Mouse (Mus musculus): ENCODE measurements around the gene Timm8b. TPM values are rescaled to one million over a fixed set of nuclear protein-coding genes. Genes with fewer than 3 reads are reported as not detected.
"Not testable (repeated sequence)": the region's sequence is repeated elsewhere in the genome, so short reads cannot be mapped to it uniquely, and the experiment has no call there.

Gene Timm8b
- polyA plus RNA-seq, 1 experiment from 2014 or later = 193 TPM

DNA sequence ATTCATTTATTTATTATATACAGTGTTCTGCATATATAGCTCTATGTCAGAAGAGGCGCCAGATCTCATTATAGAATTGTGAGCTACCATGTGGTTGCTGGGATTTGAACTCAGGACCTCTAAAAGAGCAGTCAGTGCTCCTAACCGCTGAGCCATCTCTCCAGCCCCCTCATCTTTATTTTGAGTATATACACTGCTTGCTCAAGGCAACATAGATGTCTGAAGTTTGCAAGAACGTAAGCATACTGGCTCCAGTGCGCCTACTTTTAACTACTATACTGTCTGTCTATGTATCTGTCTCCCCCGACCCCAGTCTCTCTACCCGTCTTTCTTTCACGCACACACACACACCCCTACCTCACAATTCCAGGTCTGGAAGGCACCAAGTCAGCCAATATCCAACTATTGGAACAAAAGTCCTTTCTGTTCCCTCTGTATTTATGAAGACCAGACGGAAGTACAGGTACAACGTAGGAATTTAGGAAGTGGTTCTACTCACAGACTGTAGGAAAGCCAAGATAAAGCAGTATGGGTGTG lies 14.2 kb downstream of the Timm8b start:
- Histone ChIP-seq H3K9ac (ENCODE audit: low read length) (no peak overlapping the region), H3K4me2 (ENCODE audit: low read depth, low read length) (peak overlapping the region; percentile 62), H3K27ac (ENCODE audit: low read length) (no peak overlapping the region), H3K9me3 (ENCODE audit: control insufficient read depth, low read length) (no peaks in the 10 kb centered on the region), H3K4me1 (replicated peaks; ENCODE audit: control insufficient read depth, insufficient read depth, low read length) (peaks cover 7% of the 10 kb centered on the region), H3K4me3 (ENCODE audit: low read length) (peak overlapping the region; percentile 99), H3K36me3 (ENCODE audit: control insufficient read depth, insufficient read depth, low read length) (peaks cover 15% of the 10 kb centered on the region), H3K27me3 (ENCODE audit: control insufficient read depth, insufficient read depth, low read depth, low read length) (no peaks in the 10 kb centered on the region)
- no peak for ATAC-seq (ENCODE audit: low read depth)
- 56% methylated on average over 9 of the region's 9 CpGs for WGBS

DNA sequence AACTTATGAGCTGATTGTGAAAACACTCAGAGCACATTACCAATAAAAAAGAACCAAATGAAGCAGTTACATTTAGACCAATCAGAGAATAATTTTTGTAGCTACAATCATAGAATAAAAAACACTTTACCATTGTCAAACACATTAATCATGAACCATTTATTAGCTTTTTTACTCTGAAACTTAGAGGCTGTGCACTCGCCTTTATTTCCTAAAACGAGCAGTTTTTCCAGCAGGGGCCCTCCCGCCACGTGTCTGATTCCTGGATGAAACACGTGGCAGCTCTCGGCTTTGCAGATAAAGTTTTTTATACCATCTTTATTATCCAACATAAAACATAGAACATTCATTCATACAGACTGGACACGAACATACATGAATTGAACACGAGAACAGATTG lies 27.2 kb downstream of the Timm8b start:
- H3K4me2 ChIP-seq (ENCODE audit: low read depth, low read length); H3K27ac ChIP-seq (ENCODE audit: low read length); ATAC-seq (ENCODE audit: low read depth); H3K9me3 ChIP-seq (ENCODE audit: control insufficient read depth, low read length); H3K9ac ChIP-seq (ENCODE audit: low read length); H3K4me3 ChIP-seq (ENCODE audit: low read length); H3K27me3 ChIP-seq (ENCODE audit: control insufficient read depth, insufficient read depth, low read depth, low read length); H3K4me1 ChIP-seq (replicated peaks; ENCODE audit: control insufficient read depth, insufficient read depth, low read length): not testable (repeated sequence)
- 88% methylated on average over 6 of the region's 8 CpGs for WGBS
- H3K36me3 ChIP-seq (ENCODE audit: control insufficient read depth, insufficient read depth, low read length) = peaks cover 14% of the 10 kb centered on the region

DNA sequence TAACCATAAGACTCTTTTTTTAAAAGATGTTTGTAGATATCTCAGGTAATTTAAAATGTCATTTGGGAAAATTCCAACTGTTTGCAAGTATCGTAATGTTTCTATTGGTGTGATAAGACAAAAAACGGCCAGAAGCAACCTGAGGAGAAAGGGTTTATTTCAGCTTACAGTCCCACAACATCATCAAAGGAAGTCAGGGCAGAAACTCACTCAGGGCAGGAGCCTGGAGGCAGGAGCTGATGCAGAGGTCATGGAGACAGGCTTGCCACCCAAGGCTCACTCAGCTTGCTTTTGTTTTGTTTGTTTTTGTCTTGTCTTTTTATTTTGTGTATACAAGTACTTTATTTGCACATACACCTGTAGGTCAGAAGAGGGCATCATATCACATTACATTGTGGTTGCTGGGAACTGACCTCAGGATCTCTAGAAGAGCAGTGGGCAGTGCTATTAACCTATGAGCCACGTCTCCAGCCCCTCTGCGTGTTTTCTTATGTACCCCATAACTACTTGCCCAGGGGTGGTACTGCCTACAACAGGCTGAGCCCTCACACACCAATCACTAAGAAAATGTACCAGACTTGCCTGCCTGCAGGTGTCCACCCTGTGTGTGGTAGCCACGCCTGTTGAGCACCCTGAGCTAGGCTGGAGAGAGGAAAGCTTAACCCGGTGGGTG lies 28.4 kb downstream of the Timm8b start:
- Histone ChIP-seq H3K4me2 (ENCODE audit: low read depth, low read length) (no peak overlapping the region), H3K27ac (ENCODE audit: low read length) (no peak overlapping the region), H3K36me3 (ENCODE audit: control insufficient read depth, insufficient read depth, low read length) (peaks cover 17% of the 10 kb centered on the region), H3K9ac (ENCODE audit: low read length) (no peak overlapping the region), H3K9me3 (ENCODE audit: control insufficient read depth, low read length) (no peaks in the 10 kb centered on the region), H3K4me3 (ENCODE audit: low read length) (no peak overlapping the region), H3K27me3 (ENCODE audit: control insufficient read depth, insufficient read depth, low read depth, low read length) (no peaks in the 10 kb centered on the region), H3K4me1 (replicated peaks; ENCODE audit: control insufficient read depth, insufficient read depth, low read length) (no peaks in the 10 kb centered on the region)
- WGBS = 85% methylated on average over 6 of the region's 6 CpGs
- no peak for ATAC-seq (ENCODE audit: low read depth)

DNA sequence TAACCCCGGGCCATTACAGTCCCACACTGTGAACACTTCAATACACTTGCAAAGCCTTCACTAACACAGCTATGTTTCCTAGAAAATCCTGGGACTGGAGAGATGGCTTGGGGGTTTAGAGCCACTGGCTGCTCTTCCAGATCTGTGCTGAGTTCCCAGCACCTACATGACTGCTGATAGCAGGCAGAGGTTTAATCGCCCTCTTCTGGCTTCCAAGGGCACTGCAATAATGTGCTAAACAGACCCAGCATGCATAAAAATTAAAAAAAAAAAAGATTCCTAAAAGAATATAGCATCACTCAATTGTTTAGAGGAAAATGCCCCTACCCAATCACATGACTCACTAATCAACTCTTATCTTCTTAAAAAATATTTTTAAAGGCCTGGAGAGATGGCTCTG lies 29.3 kb downstream of the Timm8b start:
- no peak overlapping the region for H3K9ac ChIP-seq (ENCODE audit: low read length)
- 58% methylated on average over 2 of the region's 2 CpGs for whole genome bisulfite sequencing

DNA sequence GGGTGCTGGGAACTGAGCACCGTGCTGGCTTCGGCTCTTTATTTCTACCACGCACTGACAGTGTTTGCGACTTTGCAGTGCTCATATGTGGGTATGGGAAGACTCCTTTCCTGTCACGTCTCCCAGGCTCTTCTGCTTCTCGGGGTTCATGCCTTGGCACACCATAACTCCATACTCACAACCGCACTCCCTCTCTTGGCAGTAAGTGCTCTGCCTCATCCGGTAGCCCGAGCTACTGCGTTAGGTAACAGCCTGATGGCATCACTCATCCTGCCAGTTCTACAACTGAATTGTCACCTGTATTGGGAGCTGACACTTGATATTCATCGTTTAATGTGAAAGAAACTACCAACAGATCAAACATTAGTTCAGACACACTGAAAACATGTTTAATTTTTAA lies 30.6 kb downstream of the Timm8b start:
- Histone ChIP-seq H3K4me1 (replicated peaks; ENCODE audit: control insufficient read depth, insufficient read depth, low read length) (no peaks in the 10 kb centered on the region), H3K27ac (ENCODE audit: low read length) (no peak overlapping the region), H3K9ac (ENCODE audit: low read length) (no peak overlapping the region), H3K4me3 (ENCODE audit: low read length) (no peak overlapping the region), H3K27me3 (ENCODE audit: control insufficient read depth, insufficient read depth, low read depth, low read length) (no peaks in the 10 kb centered on the region), H3K9me3 (ENCODE audit: control insufficient read depth, low read length) (no peaks in the 10 kb centered on the region), H3K4me2 (ENCODE audit: low read depth, low read length) (no peak overlapping the region), H3K36me3 (ENCODE audit: control insufficient read depth, insufficient read depth, low read length) (peaks cover 19% of the 10 kb centered on the region)
- ATAC-seq (ENCODE audit: low read depth) = no peak
- WGBS = 91% methylated on average over 11 of the region's 11 CpGs

More for the DNA sequence above, 29.3 kb downstream of the Timm8b start:
- ATAC-seq (ENCODE audit: low read depth) = no peak
- H3K4me2 ChIP-seq (ENCODE audit: low read depth, low read length) = no peak overlapping the region
- H3K27ac ChIP-seq (ENCODE audit: low read length) = no peak overlapping the region
- H3K9me3 ChIP-seq (ENCODE audit: control insufficient read depth, low read length) = no peaks in the 10 kb centered on the region
- H3K4me1 ChIP-seq (replicated peaks; ENCODE audit: control insufficient read depth, insufficient read depth, low read length) = no peaks in the 10 kb centered on the region
- no peaks in the 10 kb centered on the region for H3K27me3 ChIP-seq (ENCODE audit: control insufficient read depth, insufficient read depth, low read depth, low read length)
- peaks cover 17% of the 10 kb centered on the region for H3K36me3 ChIP-seq (ENCODE audit: control insufficient read depth, insufficient read depth, low read length)
- no peak overlapping the region for H3K4me3 ChIP-seq (ENCODE audit: low read length)

DNA sequence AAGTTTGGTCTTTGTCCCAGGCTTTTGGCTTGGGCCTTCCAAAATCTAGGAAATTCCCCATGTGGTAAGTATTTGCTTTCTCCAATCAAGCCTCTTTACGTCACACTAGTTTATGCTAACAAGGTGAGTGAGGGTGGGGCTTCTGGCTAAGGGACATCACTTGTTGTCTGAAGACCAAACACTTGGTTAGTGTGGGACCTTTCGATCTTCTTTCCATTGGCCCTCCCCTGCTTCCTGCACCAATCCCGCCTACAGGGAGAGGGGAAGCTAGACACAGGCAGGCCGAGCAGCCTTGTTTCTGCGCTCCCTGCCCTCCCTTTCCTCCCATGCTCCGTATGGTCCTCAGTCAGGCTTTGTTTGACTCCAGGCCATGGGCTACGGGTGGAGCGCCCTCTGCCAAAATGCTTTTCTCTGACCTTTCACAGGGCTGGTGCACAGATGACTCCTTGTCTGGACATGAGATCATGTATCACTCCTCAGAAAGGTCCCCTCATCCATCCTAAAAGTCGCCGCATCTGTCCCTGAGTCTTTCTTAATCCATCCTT lies 43.2 kb downstream of the Timm8b start:
- no peak for ATAC-seq (ENCODE audit: low read depth)
- WGBS = 85% methylated on average over 10 of the region's 10 CpGs
- Histone ChIP-seq H3K27me3 (ENCODE audit: control insufficient read depth, insufficient read depth, low read depth, low read length) (no peaks in the 10 kb centered on the region), H3K27ac (ENCODE audit: low read length) (no peak overlapping the region), H3K4me1 (replicated peaks; ENCODE audit: control insufficient read depth, insufficient read depth, low read length) (no peaks in the 10 kb centered on the region), H3K4me2 (ENCODE audit: low read depth, low read length) (no peak overlapping the region), H3K9ac (ENCODE audit: low read length) (no peak overlapping the region), H3K4me3 (ENCODE audit: low read length) (no peak overlapping the region), H3K36me3 (ENCODE audit: control insufficient read depth, insufficient read depth, low read length) (peaks cover 72% of the 10 kb centered on the region), H3K9me3 (ENCODE audit: control insufficient read depth, low read length) (no peaks in the 10 kb centered on the region)

DNA sequence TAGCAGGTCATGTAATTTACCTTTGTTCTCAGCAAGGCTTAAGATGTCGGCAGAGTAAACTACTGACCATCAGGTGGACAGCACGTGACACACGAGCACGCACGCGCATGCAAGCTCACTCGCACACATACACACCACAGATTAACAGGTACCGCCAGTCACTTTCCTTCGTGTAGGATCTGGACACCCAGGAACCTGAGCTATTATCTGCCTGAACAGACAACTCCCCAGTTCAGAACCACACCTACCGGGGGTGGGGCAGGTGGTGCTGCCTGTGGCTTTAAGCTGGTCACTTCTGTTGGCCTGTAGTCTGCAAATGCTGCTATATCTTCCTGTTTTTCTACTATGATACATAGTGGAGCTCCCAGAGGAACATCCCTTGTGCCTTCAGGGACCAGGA lies 46.8 kb downstream of the Timm8b start:
- Histone ChIP-seq H3K4me2 (ENCODE audit: low read depth, low read length) (no peak overlapping the region), H3K9ac (ENCODE audit: low read length) (no peak overlapping the region), H3K4me1 (replicated peaks; ENCODE audit: control insufficient read depth, insufficient read depth, low read length) (no peaks in the 10 kb centered on the region), H3K9me3 (ENCODE audit: control insufficient read depth, low read length) (no peaks in the 10 kb centered on the region), H3K27ac (ENCODE audit: low read length) (no peak overlapping the region), H3K27me3 (ENCODE audit: control insufficient read depth, insufficient read depth, low read depth, low read length) (no peaks in the 10 kb centered on the region), H3K4me3 (ENCODE audit: low read length) (no peak overlapping the region), H3K36me3 (ENCODE audit: control insufficient read depth, insufficient read depth, low read length) (peaks cover 57% of the 10 kb centered on the region)
- no peak for ATAC-seq (ENCODE audit: low read depth)
- 94% methylated on average over 10 of the region's 10 CpGs for WGBS

Other genes starting within 250 kb of the Timm8b start
- gene Plet1, start 109.4 kb upstream of the Timm8b start, polyA plus RNA-seq (2015; fragmentation: Nextera tagmentation; extraction: Ambion mirVana) = 4.1 and 8.3 TPM in 2 replicates
- 74.6 and 74.7 TPM in 2 replicates for gene Pts, start 75.2 kb upstream of the Timm8b start, polyA plus RNA-seq (2015; fragmentation: Nextera tagmentation; extraction: Ambion mirVana)
- 5.0 and 6.5 TPM in 2 replicates for gene Il18, start 49.1 kb upstream of the Timm8b start, polyA plus RNA-seq (2015; fragmentation: Nextera tagmentation; extraction: Ambion mirVana)
- 0.09 and 0.35 TPM in 2 replicates for gene Bco2, start 48.7 kb upstream of the Timm8b start, polyA plus RNA-seq (2015; fragmentation: Nextera tagmentation; extraction: Ambion mirVana)
- gene Tex12, start 42.6 kb upstream of the Timm8b start, polyA plus RNA-seq (2015; fragmentation: Nextera tagmentation; extraction: Ambion mirVana) = not detected in 2 replicates
- gene Sdhd, start 98 bp upstream of the Timm8b start, polyA plus RNA-seq (2015; fragmentation: Nextera tagmentation; extraction: Ambion mirVana) = 298 and 304 TPM in 2 replicates
- 8.7 and 9.6 TPM in 2 replicates for gene Pih1d2, start 13.4 kb downstream of the Timm8b start, polyA plus RNA-seq (2015; fragmentation: Nextera tagmentation; extraction: Ambion mirVana)
- 21.0 and 22.0 TPM in 2 replicates for gene Nkapd1, start 13.6 kb downstream of the Timm8b start, polyA plus RNA-seq (2015; fragmentation: Nextera tagmentation; extraction: Ambion mirVana)
- 40.5 and 43.6 TPM in 2 replicates for gene Dlat, start 55.9 kb downstream of the Timm8b start, polyA plus RNA-seq (2015; fragmentation: Nextera tagmentation; extraction: Ambion mirVana)
- 6.9 and 8.1 TPM in 2 replicates for gene Dixdc1, start 135.6 kb downstream of the Timm8b start, polyA plus RNA-seq (2015; fragmentation: Nextera tagmentation; extraction: Ambion mirVana)
- 14.9 and 18.5 TPM in 2 replicates for gene 2310030G06Rik, start 142.6 kb downstream of the Timm8b start, polyA plus RNA-seq (2015; fragmentation: Nextera tagmentation; extraction: Ambion mirVana)
- gene Cryab, start 147.4 kb downstream of the Timm8b start, polyA plus RNA-seq (2015; fragmentation: Nextera tagmentation; extraction: Ambion mirVana) = 173 and 174 TPM in 2 replicates
- 21.1 and 26.2 TPM in 2 replicates for gene Hspb2, start 148.4 kb downstream of the Timm8b start, polyA plus RNA-seq (2015; fragmentation: Nextera tagmentation; extraction: Ambion mirVana)
- gene Fdxacb1, start 164.3 kb downstream of the Timm8b start, polyA plus RNA-seq (2015; fragmentation: Nextera tagmentation; extraction: Ambion mirVana) = 13.8 and 15.0 TPM in 2 replicates
- 35.0 and 39.0 TPM in 2 replicates for gene Alg9, start 171.1 kb downstream of the Timm8b start, polyA plus RNA-seq (2015; fragmentation: Nextera tagmentation; extraction: Ambion mirVana)
- gene 1110032A03Rik, start 171.6 kb downstream of the Timm8b start, polyA plus RNA-seq (2015; fragmentation: Nextera tagmentation; extraction: Ambion mirVana) = 46.3 and 51.8 TPM in 2 replicates
- 58.9 and 60.3 TPM in 2 replicates for gene Ppp2r1b, start 241.4 kb downstream of the Timm8b start, polyA plus RNA-seq (2015; fragmentation: Nextera tagmentation; extraction: Ambion mirVana)